Comparison of ENCODE assay signal across 7 mouse cellular contexts in the genomic region with DNA sequence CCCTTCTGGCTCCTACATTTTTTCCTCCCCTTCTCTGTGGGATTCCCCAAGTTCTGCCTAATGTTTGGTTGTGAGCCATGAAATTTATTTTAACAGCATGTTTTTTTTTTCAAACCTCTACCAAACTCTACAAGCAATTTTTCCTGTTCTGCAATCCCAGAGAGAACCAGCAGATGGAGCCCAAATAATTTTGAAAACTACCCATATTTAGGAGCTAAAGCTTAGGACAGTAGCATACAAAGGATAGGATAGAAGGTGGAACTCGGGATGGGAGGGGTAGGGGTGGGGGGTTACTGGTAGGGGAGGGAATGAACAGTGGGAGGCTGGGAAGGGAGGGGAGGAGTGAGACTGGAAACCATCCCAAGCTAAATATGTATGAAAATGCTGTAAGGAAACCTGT. TPM values are rescaled to one million over a fixed set of nuclear protein-coding genes. Genes with fewer than 3 reads are reported as not detected.
DNase-seq lines count a peak whose midpoint lies in the region; ATAC-seq and TF ChIP-seq lines count a peak whose summit lies in the region.

No protein-coding gene starts in this region.

- in situ Hi-C loops in CH12.LX (cut with MboI; ENCODE audit: low pct_ligation_motif_present, low pct_unique_long_range_greater_than_20kb, low sequenced_read_pairs) = loop anchor here (25.0 kb wide), 3 partner anchors 460 to 1010 kb away; partner anchors contain the start of genes Aadat and Gm10283

- no peak overlapping the region for H3K27ac ChIP-seq in intestine, embryonic 14.5 days (ENCODE audit: low read depth)
- no peak overlapping the region for H3K27ac ChIP-seq in intestine, embryonic 16.5 days (ENCODE audit: low read length)
- no peak overlapping the region for H3K27ac ChIP-seq in CH12.LX (ENCODE audit: insufficient read depth, low read depth)
- H3K27ac ChIP-seq in midbrain, embryonic 13.5 days = no peak overlapping the region

- peak; percentile 65 for TF ChIP-seq RAD21 in CH12.LX (IDR thresholded peaks at IDR 0.05; ENCODE audit: low read depth, low read length)

- peak; percentile 34 to 75 for TF ChIP-seq CTCF in CH12.LX (conservative IDR thresholded peaks at IDR 0.05 in 1 of 2, IDR thresholded peaks at IDR 0.05 in 1 of 2; ENCODE audit: low read depth in 2 of 2, low read length in 2 of 2)

- TF ChIP-seq EP300 in CH12.LX (IDR thresholded peaks at IDR 0.05; ENCODE audit: low read length) = no peak

- TF ChIP-seq POLR2A in CH12.LX (IDR thresholded peaks at IDR 0.05; ENCODE audit: low read depth, low read length) = no peak

- WGBS in intestine, embryonic 14.5 days = 9% methylated on average over 1 of the region's 1 CpGs
- WGBS in intestine, embryonic 16.5 days = 12% methylated on average over 1 of the region's 1 CpGs
- WGBS in midbrain, embryonic 13.5 days = 8% methylated on average over 1 of the region's 1 CpGs

- no peaks in the 10 kb centered on the region for H3K27me3 ChIP-seq in intestine, embryonic 14.5 days (replicated peaks; ENCODE audit: control insufficient read depth, insufficient read depth, low read length)
- no peaks in the 10 kb centered on the region for H3K27me3 ChIP-seq in intestine, embryonic 16.5 days (replicated peaks; ENCODE audit: control insufficient read depth, insufficient read depth, low read length)
- no peaks in the 10 kb centered on the region for H3K27me3 ChIP-seq in CH12.LX (replicated peaks)
- H3K27me3 ChIP-seq in midbrain, embryonic 13.5 days = no peaks in the 10 kb centered on the region

- dilution Hi-C loops in CH12.LX (cut with MboI; ENCODE audit: extremely low pct_ligation_motif_present, extremely low pct_unique_long_range_greater_than_20kb, low sequenced_read_pairs) = no loop called here

- no peak overlapping the region for H3K4me3 ChIP-seq in intestine, embryonic 14.5 days (ENCODE audit: low read depth, low read length)
- no peak overlapping the region for H3K4me3 ChIP-seq in intestine, embryonic 16.5 days (ENCODE audit: low read length)
- H3K4me3 ChIP-seq in CH12.LX (replicated peaks in 1 of 3; ENCODE audit: low read depth in 2 of 3, low read length in 2 of 3, poor library complexity in 1 of 3) = no peak overlapping the region
- no peak overlapping the region for H3K4me3 ChIP-seq in midbrain, embryonic 13.5 days (replicated peaks)

- H3K9ac ChIP-seq in intestine, embryonic 14.5 days (ENCODE audit: low read length) = no peak overlapping the region
- no peak overlapping the region for H3K9ac ChIP-seq in intestine, embryonic 16.5 days (ENCODE audit: low read depth, low read length)
- no peak overlapping the region for H3K9ac ChIP-seq in CH12.LX (ENCODE audit: insufficient read depth, low read depth)
- no peak overlapping the region for H3K9ac ChIP-seq in midbrain, embryonic 13.5 days (replicated peaks)

- ATAC-seq in intestine, embryonic 14.5 days (replicated peaks; ENCODE audit: low FRiP score, low TSS enrichment, low read depth) = no peak
- no peak for ATAC-seq in intestine, embryonic 16.5 days
- 0 out of 2 replicates have a peak, but pooled peaks have one; percentile 55 for ATAC-seq in midbrain, embryonic 13.5 days

- peak; percentile 67 for DNase-seq in intestine, embryonic 14.5 days (ENCODE audit: low spot score)
- peak; percentile 33 for DNase-seq in A20 (ENCODE audit: low read depth, low spot score)
- peak; percentile 41 for DNase-seq in CH12.LX (ENCODE audit: extremely low read depth)
- peak; percentile 47 to 78 for DNase-seq in frontal cortex, postnatal 36 days (ENCODE audit: low spot score in 2 of 2)
- no peak for DNase-seq in adrenal gland, adult 2 months

- no peak overlapping the region for H3K4me2 ChIP-seq in intestine, embryonic 14.5 days (ENCODE audit: low read length)
- H3K4me2 ChIP-seq in intestine, embryonic 16.5 days (ENCODE audit: low read depth, low read length) = no peak overlapping the region
- no peak overlapping the region for H3K4me2 ChIP-seq in CH12.LX (ENCODE audit: insufficient read depth, low read depth, poor library complexity, severe bottlenecking)
- H3K4me2 ChIP-seq in midbrain, embryonic 13.5 days (replicated peaks) = no peak overlapping the region

- H3K4me1 ChIP-seq in intestine, embryonic 14.5 days (replicated peaks; ENCODE audit: control insufficient read depth, insufficient read depth, low read length) = no peaks in the 10 kb centered on the region
- H3K4me1 ChIP-seq in intestine, embryonic 16.5 days (ENCODE audit: control insufficient read depth, insufficient read depth, low read length) = no peaks in the 10 kb centered on the region
- peaks cover 3 to 11% of the 10 kb centered on the region in 2 experiments; a peak in 3 of 4 replicates for H3K4me1 ChIP-seq in CH12.LX (ENCODE audit: control insufficient read depth in 1 of 2, insufficient read depth in 2 of 2)
- peaks cover 8% of the 10 kb centered on the region for H3K4me1 ChIP-seq in midbrain, embryonic 13.5 days (replicated peaks)

- no peaks in the 10 kb centered on the region for H3K79me2 ChIP-seq in CH12.LX (replicated peaks; ENCODE audit: control insufficient read depth, extremely low read depth, insufficient read depth, poor library complexity, severe bottlenecking)

- peaks cover 67% of the 10 kb centered on the region for H3K36me3 ChIP-seq in intestine, embryonic 14.5 days (ENCODE audit: control insufficient read depth, insufficient read depth, low read length)
- peaks cover 13% of the 10 kb centered on the region; the same call in 1 of the 2 replicates for H3K36me3 ChIP-seq in intestine, embryonic 16.5 days (ENCODE audit: control insufficient read depth, insufficient read depth, low read length)
- H3K36me3 ChIP-seq in CH12.LX (replicated peaks in 1 of 2; ENCODE audit: control insufficient read depth in 1 of 2, insufficient read depth in 1 of 2, low read length in 1 of 2) = peaks cover 0 to 30% of the 10 kb centered on the region in 2 experiments
- peaks cover 5% of the 10 kb centered on the region for H3K36me3 ChIP-seq in midbrain, embryonic 13.5 days

- no peaks in the 10 kb centered on the region for H3K9me3 ChIP-seq in intestine, embryonic 14.5 days (ENCODE audit: control insufficient read depth, low read length)
- no peaks in the 10 kb centered on the region for H3K9me3 ChIP-seq in intestine, embryonic 16.5 days (ENCODE audit: control insufficient read depth, low read length)
- no peaks in the 10 kb centered on the region for H3K9me3 ChIP-seq in CH12.LX (replicated peaks; ENCODE audit: low read length)
- H3K9me3 ChIP-seq in midbrain, embryonic 13.5 days = no peaks in the 10 kb centered on the region

TF ChIP-seq in CH12.LX, 34 proteins besides CTCF, POLR2A, EP300 and RAD21:
- TF ChIP-seq ZNF384 (IDR thresholded peaks at IDR 0.05; ENCODE audit: low read depth, low read length) = peak; percentile 45
- TF ChIP-seq SMC3 (IDR thresholded peaks at IDR 0.05; ENCODE audit: low read depth, low read length) = peak; percentile 64
- TF ChIP-seq HCFC1 (IDR thresholded peaks at IDR 0.05; ENCODE audit: low read depth, low read length) = no peak

RNA-seq across cellular contexts. Expression of gene Cbr4, which starts 34.6 kb away (rescaled TPM):
- polyA plus RNA-seq in intestine, embryonic 14.5 days (2014; fragmentation: Nextera tagmentation; extraction: Ambion mirVana) = 31.1 and 34.2 TPM in 2 replicates
- 36.7 and 38.7 TPM in 2 replicates for polyA plus RNA-seq in intestine, embryonic 16.5 days (2015; fragmentation: Nextera tagmentation; extraction: Ambion mirVana)
- total RNA-seq in CH12.LX (2012; rRNA removed) (35.1 and 40.2 TPM in 2 replicates), CH12.LX (2014; rRNA removed) (59.1 and 66.3 TPM in 2 replicates)
- 37.0 and 43.1 TPM in 2 replicates for polyA plus RNA-seq in CH12.LX (2012; ENCODE audit: insufficient read length, low read depth)
- polyA plus RNA-seq in midbrain, embryonic 13.5 days (2015; fragmentation: Nextera tagmentation; extraction: Ambion mirVana) = 21.4 and 25.0 TPM in 2 replicates
- 10 to 100 TPM; 38.9 to 51.9 TPM for total RNA-seq in adrenal gland, adult 2 months (2021)
- 1.6 and 3.8 TPM in 2 replicates for polyA plus RNA-seq in adrenal gland, adult 2 months (2012; rRNA removed)
